Mouse (Mus musculus) heart, embryonic 11.5 days (tissue): Measurements from ENCODE around the gene Tnrc18. TPM values are rescaled to one million over a fixed set of nuclear protein-coding genes. Genes with fewer than 3 reads are reported as not detected.

Experiments used
- ATAC-seq: fragments of 200-750 bp; cut with Nextera tagmentation; replicated peaks from 2 replicates; pipeline ENCODE4 v1.8.0; 2017; ENCODE audit warnings: moderate library complexity; ENCODE audit not compliant: insufficient number of reproducible peaks, low FRiP score, low TSS enrichment
- H3K27ac ChIP-seq: fragments of 300-500 bp; sonication (generic); 2 replicates; pipeline ENCODE4 v1.5.1; 2014; ENCODE audit warnings: mild to moderate bottlenecking, low read depth, low read length
- H3K27me3 ChIP-seq: fragments of 300-500 bp; sonication (generic); 2 replicates; pipeline ENCODE4 v1.6.1; 2014; ENCODE audit warnings: mild to moderate bottlenecking, low read length, mixed read lengths; ENCODE audit not compliant: control insufficient read depth, insufficient read depth
- H3K36me3 ChIP-seq: fragments of 300-500 bp; sonication (generic); 2 replicates; pipeline ENCODE4 v1.6.1; 2014; ENCODE audit warnings: mild to moderate bottlenecking, low read length, moderate library complexity, mixed read lengths; ENCODE audit not compliant: control insufficient read depth, insufficient read depth
- H3K4me1 ChIP-seq: fragments of 300-500 bp; sonication (generic); 2 replicates; pipeline ENCODE4 v1.6.1; 2014; ENCODE audit warnings: low read length; ENCODE audit not compliant: control insufficient read depth, insufficient read depth
- H3K4me2 ChIP-seq: fragments of 300-500 bp; sonication (generic); 2 replicates; pipeline ENCODE4 v1.6.1; 2014; ENCODE audit warnings: mild to moderate bottlenecking, moderate library complexity
- H3K4me3 ChIP-seq: fragments of 300-500 bp; sonication (generic); 2 replicates; pipeline ENCODE4 v1.5.1; 2014; ENCODE audit warnings: low read depth, low read length
- H3K9ac ChIP-seq: fragments of 300-500 bp; sonication (generic); 2 replicates; pipeline ENCODE4 v1.6.1; 2014; ENCODE audit warnings: mild to moderate bottlenecking, low read depth, low read length, moderate library complexity
- H3K9me3 ChIP-seq: fragments of 300-500 bp; sonication (generic); replicated peaks from 2 replicates; pipeline ENCODE4 v1.6.1; 2016; ENCODE audit warnings: low read length; ENCODE audit not compliant: control insufficient read depth
- WGBS: fragments of 180-500 bp; shearing (Covaris S2); extraction: QIAGEN DNeasy Blood & Tissue Kit; methylation state at CpG from one replicate; pipeline ENCODE4 v1.1.7; 2014; ENCODE audit not compliant: insufficient replicate concordance; 5-methylcytosine and 5-hydroxymethylcytosine counted together
- polyA plus RNA-seq: library from polyadenylated mRNA; unstranded; fragments of >200 nt; fragmentation: Nextera tagmentation; extraction: Ambion mirVana; gene quantifications from 2 replicates; pipeline ENCODE4 v1.2.1, GENCODE M21; 2014

Gene Tnrc18
- polyA plus RNA-seq, 1 experiment from 2014 or later, result 23.5 TPM

DNA sequence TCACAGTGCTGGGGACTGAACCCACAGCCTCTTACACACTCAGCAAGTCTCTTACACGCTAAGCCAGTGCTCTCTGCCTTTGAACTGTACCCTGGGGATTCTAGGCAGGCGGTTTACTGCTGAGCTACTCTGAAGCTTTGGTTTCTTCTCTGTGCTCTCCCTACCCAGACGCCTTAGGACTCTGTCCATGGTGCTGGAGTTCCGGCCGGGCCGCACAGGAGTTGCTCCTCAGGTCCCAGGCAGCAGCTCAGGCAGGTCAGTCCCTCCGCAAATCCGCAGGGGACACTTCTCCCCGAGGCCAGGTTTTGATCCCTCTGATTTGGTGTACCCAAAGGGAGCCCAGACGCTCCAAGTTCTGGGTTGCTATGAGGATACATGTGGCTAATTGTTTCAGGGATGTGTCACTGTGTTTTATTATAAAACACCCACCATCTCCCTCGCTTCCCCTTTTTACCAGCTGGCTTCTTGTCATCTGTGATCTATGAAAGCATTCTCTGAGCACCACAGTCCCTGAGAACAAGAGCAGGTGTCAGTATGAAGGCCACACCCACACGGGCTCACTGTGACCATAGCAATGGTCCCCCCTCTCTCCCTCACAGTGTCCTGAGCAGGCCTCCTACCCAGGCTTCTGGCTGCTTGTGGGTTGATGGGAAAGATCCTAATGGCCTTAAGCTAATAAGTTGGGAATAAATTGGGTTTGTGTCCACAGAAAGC is 122.7 kb downstream of the Tnrc18 start:
- WGBS, result 13% methylated on average over 12 of the region's 12 CpGs
- no peak overlapping the region for H3K4me3 ChIP-seq
- peaks cover 20% of the 10 kb centered on the region for H3K27me3 ChIP-seq
- no peak overlapping the region for H3K4me2 ChIP-seq
- no peak overlapping the region for H3K9ac ChIP-seq
- H3K27ac ChIP-seq, result no peak overlapping the region
- H3K4me1 ChIP-seq, result no peaks in the 10 kb centered on the region
- no peaks in the 10 kb centered on the region for H3K9me3 ChIP-seq
- H3K36me3 ChIP-seq, result no peaks in the 10 kb centered on the region
- ATAC-seq, result no peak

DNA sequence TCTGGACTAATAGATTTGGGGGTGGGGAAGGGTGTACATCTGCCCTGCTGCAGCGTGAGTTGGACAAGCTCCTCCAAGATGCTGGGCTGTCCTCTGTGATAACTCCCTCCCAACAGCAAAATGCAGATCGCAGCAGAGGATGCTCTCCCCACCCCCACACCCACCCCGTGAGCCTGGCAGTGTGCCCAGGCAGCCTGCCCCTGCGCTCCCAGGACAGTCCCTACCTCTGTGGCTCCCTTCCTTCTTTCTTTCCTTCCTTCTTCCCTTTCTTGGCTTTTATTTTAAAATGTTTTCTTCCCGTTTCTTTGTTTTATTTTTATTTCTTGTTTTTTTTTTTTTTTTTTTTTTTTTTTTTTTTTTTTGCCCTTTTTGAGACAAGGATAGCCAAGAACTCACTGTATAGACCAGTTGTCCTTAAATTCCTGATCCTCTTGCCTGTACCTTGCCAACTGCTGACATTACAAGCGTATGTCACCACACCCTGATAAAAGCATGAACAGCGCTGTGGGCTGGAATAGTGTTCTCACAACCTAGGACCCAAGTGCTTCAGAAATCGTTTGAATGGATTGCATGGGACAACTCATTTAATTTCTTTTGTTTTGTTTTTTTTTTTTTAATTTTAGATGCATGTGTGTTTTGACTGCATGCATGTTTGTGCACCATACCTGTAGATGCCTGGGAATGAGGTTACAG is 123.6 kb downstream of the Tnrc18 start:
- 60% methylated on average over 8 of the region's 8 CpGs for WGBS
- Histone ChIP-seq H3K9me3 (no peaks in the 10 kb centered on the region), H3K4me1 (no peaks in the 10 kb centered on the region), H3K4me2 (no peak overlapping the region), H3K27ac (no peak overlapping the region), H3K27me3 (peaks cover 20% of the 10 kb centered on the region), H3K36me3 (no peaks in the 10 kb centered on the region), H3K9ac (no peak overlapping the region), H3K4me3 (no peak overlapping the region)
- no peak for ATAC-seq

DNA sequence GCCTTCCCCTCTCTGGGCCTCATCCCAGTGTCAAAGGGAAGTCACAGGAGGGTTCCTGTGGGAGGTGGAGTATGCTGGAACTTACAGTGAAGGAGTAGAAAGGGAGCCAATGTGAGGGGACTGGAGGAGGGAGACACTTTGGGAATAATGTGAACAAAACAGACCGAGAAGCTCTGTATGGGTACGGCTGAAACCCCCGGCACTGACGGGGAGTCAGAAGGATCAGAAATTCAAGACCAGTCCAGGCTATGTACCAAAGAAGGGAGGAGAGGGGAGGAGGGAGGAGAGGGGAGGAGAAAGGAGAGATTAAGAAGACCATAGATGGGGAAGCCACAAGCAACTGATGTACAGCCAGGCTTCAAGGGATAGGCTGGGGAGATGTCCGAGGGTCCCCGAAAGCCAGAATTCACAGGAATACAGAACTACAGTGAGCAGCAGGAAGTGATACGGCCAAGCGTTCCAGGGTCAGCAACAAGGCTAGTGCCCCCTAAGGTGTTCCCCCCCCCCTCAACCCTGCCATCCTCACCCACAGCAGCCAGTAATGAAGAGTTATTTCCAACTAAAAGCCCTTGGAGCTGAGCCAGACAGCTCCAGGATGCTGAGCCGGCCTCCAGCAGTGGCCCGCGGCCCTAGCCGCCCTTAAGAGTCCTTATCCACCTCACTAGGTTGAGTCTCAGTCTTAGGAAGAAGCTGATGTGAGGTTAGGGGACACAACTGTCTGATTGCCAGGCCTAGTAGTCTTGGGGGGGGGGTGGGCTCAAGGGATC is 124.3 kb downstream of the Tnrc18 start:
- H3K27ac ChIP-seq, result no peak overlapping the region
- 72% methylated on average over 12 of the region's 12 CpGs for WGBS
- H3K9me3 ChIP-seq, result no peaks in the 10 kb centered on the region
- H3K27me3 ChIP-seq, result peaks cover 17% of the 10 kb centered on the region; the same call in 1 of the 2 replicates
- H3K9ac ChIP-seq, result no peak overlapping the region
- H3K4me2 ChIP-seq, result no peak overlapping the region
- H3K4me3 ChIP-seq, result no peak overlapping the region
- no peaks in the 10 kb centered on the region for H3K36me3 ChIP-seq
- H3K4me1 ChIP-seq, result no peaks in the 10 kb centered on the region
- no peak for ATAC-seq

DNA sequence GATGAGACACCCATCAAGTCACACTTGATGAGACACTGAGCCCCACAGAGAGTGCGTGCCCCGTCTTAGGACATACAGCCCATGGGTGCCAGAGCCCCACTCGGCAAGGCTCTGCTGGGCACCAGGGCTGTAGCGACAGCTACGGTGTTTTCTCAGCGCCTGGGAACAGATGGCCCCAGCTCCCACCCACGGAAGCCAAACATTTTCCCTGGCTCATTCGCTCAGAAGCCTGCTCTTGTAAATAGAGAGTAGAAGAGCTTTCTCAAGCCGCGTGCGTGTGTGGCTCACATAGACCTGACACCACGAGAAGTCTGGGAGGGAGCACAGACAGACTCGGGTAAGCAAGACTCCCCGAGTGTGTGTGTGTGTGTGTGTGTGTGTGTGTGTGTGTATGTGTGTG is 125.2 kb downstream of the Tnrc18 start, which contains the start of gene Slc29a4:
Slc29a4 (plus strand) TSS at position 265 of the 400 bp plus-strand sequence.
- H3K36me3 ChIP-seq, result no peaks in the 10 kb centered on the region
- H3K27ac ChIP-seq, result no peak within 1 kb of the TSS
- no peak for ATAC-seq
- no peak within 1 kb of the TSS for H3K4me3 ChIP-seq
- no peaks in the 10 kb centered on the region for H3K4me1 ChIP-seq
- 53% methylated on average over 14 of the region's 14 CpGs for WGBS
- no peak within 1 kb of the TSS for H3K9ac ChIP-seq
- no peaks in the 10 kb centered on the region for H3K9me3 ChIP-seq
- H3K4me2 ChIP-seq, result no peak within 1 kb of the TSS
- H3K27me3 ChIP-seq, result peaks cover 16% of the 10 kb centered on the region; the same call in 1 of the 2 replicates

DNA sequence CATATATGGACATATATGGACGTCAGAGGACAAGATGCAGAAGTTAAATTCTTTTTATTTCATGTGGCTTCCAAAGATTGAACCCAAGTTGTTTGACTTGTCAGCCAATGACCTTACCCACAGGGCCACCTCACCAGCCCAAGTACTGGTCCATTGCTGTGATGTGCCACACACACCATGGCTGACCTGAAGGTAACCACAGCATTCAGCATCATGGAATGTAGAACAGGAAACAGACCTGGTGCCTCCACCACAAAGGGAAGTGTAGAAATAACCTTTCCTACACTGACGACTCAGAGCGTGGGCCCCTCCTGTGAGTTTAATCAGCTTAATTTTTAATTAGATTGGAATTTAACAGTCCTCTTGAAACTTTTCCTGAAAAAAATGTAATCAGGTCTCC is 127.1 kb downstream of the Tnrc18 start:
- no peak for ATAC-seq
- H3K9me3 ChIP-seq, result no peaks in the 10 kb centered on the region
- H3K4me2 ChIP-seq, result no peak overlapping the region
- no peak overlapping the region for H3K27ac ChIP-seq
- no peak overlapping the region for H3K9ac ChIP-seq
- no peak overlapping the region for H3K4me3 ChIP-seq
- H3K36me3 ChIP-seq, result no peaks in the 10 kb centered on the region
- WGBS, result 69% methylated on average over 3 of the region's 3 CpGs
- peaks cover 9% of the 10 kb centered on the region; the same call in 1 of the 2 replicates for H3K27me3 ChIP-seq
- no peaks in the 10 kb centered on the region for H3K4me1 ChIP-seq

DNA sequence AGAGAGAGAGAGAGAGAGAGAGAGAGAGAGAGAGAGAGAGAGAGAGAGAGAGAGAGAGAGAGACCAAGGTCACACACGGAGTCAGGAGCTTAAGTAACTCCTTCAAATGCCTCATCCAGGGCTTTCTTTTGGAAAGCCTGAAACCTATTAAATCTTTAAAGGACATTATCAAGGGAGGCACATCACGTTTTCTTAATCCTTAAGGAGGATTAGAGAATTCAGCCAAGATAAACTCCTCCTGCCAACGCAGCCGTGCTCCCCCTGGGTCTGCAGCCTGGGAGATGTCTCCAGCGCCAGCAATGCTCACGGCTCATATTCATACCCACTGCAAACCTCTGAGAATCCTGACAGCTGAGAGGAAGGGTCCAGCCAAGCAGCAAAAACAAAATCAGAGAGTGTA is 128.6 kb downstream of the Tnrc18 start:
- Histone ChIP-seq H3K4me1 (no peaks in the 10 kb centered on the region), H3K9ac (no peak overlapping the region), H3K27ac (no peak overlapping the region), H3K27me3 (0 out of 2 replicates have a peak, but pooled peaks cover 2% of the 10 kb centered on the region), H3K9me3 (no peaks in the 10 kb centered on the region), H3K36me3 (no peaks in the 10 kb centered on the region), H3K4me3 (no peak overlapping the region), H3K4me2 (no peak overlapping the region)
- 38% methylated on average over 6 of the region's 6 CpGs for WGBS
- ATAC-seq, result no peak

DNA sequence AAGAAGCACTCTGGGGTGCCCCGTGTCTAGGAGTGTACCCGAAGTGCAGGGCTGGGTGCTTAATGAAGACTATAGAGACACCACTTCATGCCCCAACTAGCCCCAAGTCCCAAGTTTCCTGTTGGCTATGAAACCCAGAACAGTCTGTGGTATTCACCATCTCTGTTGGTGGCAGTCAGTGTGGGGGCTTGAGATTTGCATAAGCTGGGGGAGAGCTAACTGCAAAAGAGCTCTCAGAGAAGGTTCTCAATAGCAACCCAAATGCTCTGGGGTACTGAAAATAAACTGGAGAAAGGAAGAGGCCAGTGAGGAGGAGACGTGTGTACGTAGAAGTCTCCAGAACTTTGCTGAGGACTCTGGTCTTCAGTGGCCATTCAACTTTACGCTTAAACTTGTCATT is 134.9 kb downstream of the Tnrc18 start:
- Histone ChIP-seq H3K27me3 (no peaks in the 10 kb centered on the region), H3K36me3 (no peaks in the 10 kb centered on the region), H3K4me1 (no peaks in the 10 kb centered on the region), H3K4me2 (no peak overlapping the region), H3K9ac (no peak overlapping the region), H3K4me3 (no peak overlapping the region), H3K9me3 (no peaks in the 10 kb centered on the region; the same call in 1 of the 2 replicates), H3K27ac (no peak overlapping the region)
- 84% methylated on average over 5 of the region's 5 CpGs for WGBS
- ATAC-seq, result no peak

DNA sequence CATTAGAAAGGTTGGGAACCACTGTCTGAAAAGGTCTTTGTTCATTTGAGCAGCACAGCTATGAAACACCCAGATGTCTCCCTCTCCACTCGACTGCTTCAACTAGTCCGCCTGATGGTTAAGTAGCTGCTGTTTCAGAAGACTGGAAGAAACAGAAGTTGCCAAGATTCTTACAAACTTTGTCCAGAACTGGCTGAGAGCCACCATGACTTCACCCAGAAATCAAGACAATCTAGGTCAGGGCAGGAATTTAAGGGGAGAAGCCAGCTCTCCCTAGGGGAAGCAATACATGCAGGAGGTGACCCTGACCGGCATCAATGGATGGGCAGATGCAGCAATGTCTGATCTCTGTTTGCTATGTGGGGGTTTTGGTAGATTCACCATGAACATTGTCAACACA is 135.6 kb downstream of the Tnrc18 start:
- ATAC-seq, result no peak
- no peak overlapping the region for H3K4me3 ChIP-seq
- no peak overlapping the region for H3K9ac ChIP-seq
- no peaks in the 10 kb centered on the region for H3K36me3 ChIP-seq
- 89% methylated on average over 3 of the region's 3 CpGs for WGBS
- H3K27me3 ChIP-seq, result no peaks in the 10 kb centered on the region
- H3K27ac ChIP-seq, result no peak overlapping the region
- H3K4me2 ChIP-seq, result no peak overlapping the region
- no peaks in the 10 kb centered on the region; the same call in 1 of the 2 replicates for H3K9me3 ChIP-seq
- H3K4me1 ChIP-seq, result no peaks in the 10 kb centered on the region
